Mouse (Mus musculus) MEL (cell line): Measurements from ENCODE around the gene Ankrd28. TPM values are rescaled to one million over a fixed set of nuclear protein-coding genes. Genes with fewer than 3 reads are reported as not detected.

ENCODE experiments used
- DNase-seq: peaks from one replicate; pipeline ENCODE4 v3.0.0; 2011; ENCODE audit warnings: low read depth, low spot score
- H3K27ac ChIP-seq: 2 replicates; pipeline ENCODE4 v1.5.1; 2012; ENCODE audit warnings: low read depth, mild to moderate bottlenecking, control low read depth, low read length, moderate library complexity; ENCODE audit not compliant: control insufficient read depth
- H3K27me3 ChIP-seq, 2 experiments: fragments of 150-350 bp in 1 of 2; sonication (generic) in 1 of 2; 2 replicates each; pipeline ENCODE4 v1.6.1; 2012; ENCODE audit warnings: low read length in 2 of 2, mild to moderate bottlenecking in 2 of 2, improper control_type of control experiment in 1 of 2, moderate library complexity in 1 of 2; ENCODE audit not compliant: insufficient read depth in 2 of 2, control insufficient read depth in 1 of 2
- H3K36me3 ChIP-seq, 2 experiments: 2 replicates each; pipeline ENCODE4 v1.6.1; 2012 to 2014; ENCODE audit warnings: low read length in 2 of 2, improper control_type of control experiment in 1 of 2, inconsistent platforms in 1 of 2, mild to moderate bottlenecking in 1 of 2; ENCODE audit not compliant: insufficient read depth in 2 of 2, control insufficient read depth in 1 of 2
- H3K4me1 ChIP-seq, 2 experiments: fragments of 150-350 bp in 1 of 2; sonication (generic) in 1 of 2; 2 replicates each; pipeline ENCODE4 v1.6.1; 2012; ENCODE audit warnings: low read length in 2 of 2, improper control_type of control experiment in 1 of 2, mild to moderate bottlenecking in 1 of 2; ENCODE audit not compliant: insufficient read depth in 2 of 2, control insufficient read depth in 1 of 2
- H3K4me3 ChIP-seq, 2 experiments: fragments of 150-350 bp in 1 of 2; sonication (generic) in 1 of 2; 2 replicates each; pipeline ENCODE4 v1.5.1; 2012; ENCODE audit warnings: low read depth in 2 of 2, low read length in 2 of 2, mild to moderate bottlenecking in 2 of 2, moderate library complexity in 2 of 2, control low read depth in 1 of 2, improper control_type of control experiment in 1 of 2; ENCODE audit not compliant: control insufficient read depth in 1 of 2, insufficient read depth in 1 of 2
- H3K79me2 ChIP-seq: 2 replicates; pipeline ENCODE4 v1.6.1; 2012; ENCODE audit warnings: mild to moderate bottlenecking, low read length, moderate library complexity; ENCODE audit not compliant: control insufficient read depth, poor library complexity, insufficient read depth
- H3K9ac ChIP-seq: 2 replicates; pipeline ENCODE4 v1.6.1; 2012; ENCODE audit warnings: low read depth, mild to moderate bottlenecking, control low read depth, low read length, moderate library complexity; ENCODE audit not compliant: control insufficient read depth, poor library complexity, severe bottlenecking
- H3K9me3 ChIP-seq: fragments of 150-350 bp; sonication (generic); replicated peaks from 2 replicates; pipeline ENCODE4 v1.6.1; 2012; ENCODE audit warnings: mild to moderate bottlenecking, low read length, improper control_type of control experiment, moderate library complexity; ENCODE audit not compliant: insufficient read depth
- BHLHE40 ChIP-seq: IDR thresholded peaks from 2 replicates; pipeline ENCODE4 v1.6.1; 2012; ENCODE audit warnings: low read depth, mild to moderate bottlenecking, inconsistent platforms, low read length, improper control_type of control experiment, borderline replicate concordance
- CHD1 ChIP-seq: IDR thresholded peaks from 2 replicates; pipeline ENCODE4 v1.6.1; 2012; ENCODE audit warnings: low read depth, mild to moderate bottlenecking, inconsistent platforms, low read length, improper control_type of control experiment
- CHD2 ChIP-seq: IDR thresholded peaks from 2 replicates; pipeline ENCODE4 v1.6.1; 2011; ENCODE audit warnings: low read length, improper control_type of control experiment
- ELF1 ChIP-seq: IDR thresholded peaks from 2 replicates; pipeline ENCODE4 v1.6.1; 2014; ENCODE audit warnings: low read depth, mild to moderate bottlenecking, inconsistent platforms, low read length, improper control_type of control experiment, moderate library complexity
- EP300 ChIP-seq, 2 experiments: IDR thresholded peaks; 2 replicates each; pipeline ENCODE4 v1.6.1; 2011; ENCODE audit warnings: improper control_type of control experiment in 2 of 2, low read length in 2 of 2, low read depth in 1 of 2, mild to moderate bottlenecking in 1 of 2
- ETS1 ChIP-seq: IDR thresholded peaks from 2 replicates; pipeline ENCODE4 v1.6.1; 2012; ENCODE audit warnings: low read depth, mild to moderate bottlenecking, inconsistent platforms, low read length, improper control_type of control experiment, moderate library complexity
- GATA1 ChIP-seq: IDR thresholded peaks from 2 replicates; pipeline ENCODE4 v1.6.1; 2011; ENCODE audit warnings: low read depth, low read length, improper control_type of control experiment
- HCFC1 ChIP-seq: IDR thresholded peaks from 2 replicates; pipeline ENCODE4 v1.6.1; 2012; ENCODE audit warnings: low read depth, mild to moderate bottlenecking, inconsistent platforms, low read length, improper control_type of control experiment, moderate library complexity
- JUND ChIP-seq: IDR thresholded peaks from 2 replicates; pipeline ENCODE4 v1.6.1; 2011; ENCODE audit warnings: low read depth, mild to moderate bottlenecking, improper control_type of control experiment, low read length
- MAFK ChIP-seq: IDR thresholded peaks from 2 replicates; pipeline ENCODE4 v1.6.1; 2011; ENCODE audit warnings: low read depth, mild to moderate bottlenecking, low read length, improper control_type of control experiment, borderline replicate concordance
- MAZ ChIP-seq: IDR thresholded peaks from 2 replicates; pipeline ENCODE4 v1.6.1; 2012; ENCODE audit warnings: low read depth, mild to moderate bottlenecking, inconsistent platforms, low read length, improper control_type of control experiment
- MXI1 ChIP-seq: IDR thresholded peaks from 2 replicates; pipeline ENCODE4 v1.6.1; 2011; ENCODE audit warnings: mild to moderate bottlenecking, low read depth, low read length, improper control_type of control experiment
- NELFE ChIP-seq: IDR thresholded peaks from 2 replicates; pipeline ENCODE4 v1.6.1; 2011; ENCODE audit warnings: low read depth, low read length, improper control_type of control experiment
- POLR2A ChIP-seq, 2 experiments: IDR thresholded peaks; 2 replicates each; pipeline ENCODE4 v1.6.1; 2011 to 2012; ENCODE audit warnings: low read length in 2 of 2, mild to moderate bottlenecking in 2 of 2, control low read depth in 1 of 2, improper control_type of control experiment in 1 of 2, low read depth in 1 of 2, moderate library complexity in 1 of 2; ENCODE audit not compliant: control insufficient read depth in 1 of 2, insufficient read depth in 1 of 2, poor library complexity in 1 of 2
- POLR2AphosphoS2 ChIP-seq: IDR thresholded peaks from 2 replicates; pipeline ENCODE4 v1.6.1; 2011; ENCODE audit warnings: low read length, improper control_type of control experiment
- RCOR1 ChIP-seq: IDR thresholded peaks from 2 replicates; pipeline ENCODE4 v1.6.1; 2012; ENCODE audit warnings: low read depth, mild to moderate bottlenecking, inconsistent platforms, low read length, improper control_type of control experiment
- SIN3A ChIP-seq: IDR thresholded peaks from 2 replicates; pipeline ENCODE4 v1.6.1; 2012; ENCODE audit warnings: low read length, improper control_type of control experiment, inconsistent platforms
- TAL1 ChIP-seq: IDR thresholded peaks from 2 replicates; pipeline ENCODE4 v1.6.1; 2012; ENCODE audit warnings: mild to moderate bottlenecking, inconsistent platforms, low read length, moderate library complexity, mixed read lengths
- TCF12 ChIP-seq: IDR thresholded peaks from 2 replicates; pipeline ENCODE4 v1.6.1; 2014; ENCODE audit warnings: low read depth, mild to moderate bottlenecking, inconsistent platforms, low read length, improper control_type of control experiment, moderate library complexity
- USF1 ChIP-seq: IDR thresholded peaks from 2 replicates; pipeline ENCODE4 v1.6.1; 2014; ENCODE audit warnings: low read depth, mild to moderate bottlenecking, inconsistent platforms, low read length, improper control_type of control experiment, moderate library complexity
- USF2 ChIP-seq, 2 experiments: IDR thresholded peaks; 2 replicates each; pipeline ENCODE4 v1.6.1; 2011 to 2012; ENCODE audit warnings: improper control_type of control experiment in 2 of 2, low read length in 2 of 2, borderline replicate concordance in 1 of 2, inconsistent platforms in 1 of 2, low read depth in 1 of 2, mild to moderate bottlenecking in 1 of 2; ENCODE audit not compliant: insufficient read depth in 1 of 2
- ZC3H11A ChIP-seq: IDR thresholded peaks from 2 replicates; pipeline ENCODE4 v1.6.1; 2012; ENCODE audit warnings: low read depth, mild to moderate bottlenecking, inconsistent platforms, low read length, improper control_type of control experiment
- ZMIZ1 ChIP-seq: IDR thresholded peaks from 2 replicates; pipeline ENCODE4 v1.6.1; 2012; ENCODE audit warnings: low read depth, mild to moderate bottlenecking, inconsistent platforms, low read length, improper control_type of control experiment, moderate library complexity
- ZNF384 ChIP-seq: IDR thresholded peaks from 2 replicates; pipeline ENCODE4 v1.6.1; 2012; ENCODE audit warnings: low read depth, mild to moderate bottlenecking, inconsistent platforms, low read length, improper control_type of control experiment
- polyA plus RNA-seq, 2 experiments: library from polyadenylated mRNA; stranded (reverse) in 1 of 2; unstranded in 1 of 2; fragments of >175 nt in 1 of 2; fragments of >200 nt in 1 of 2; gene quantifications; 2 replicates each; pipeline versions ENCODE4 v1.2.1 to v1.2.4; 2012; ENCODE audit warnings: low replicate concordance in 2 of 2, low read depth in 1 of 2; ENCODE audit not compliant: insufficient read length in 2 of 2, insufficient read depth in 1 of 2, missing spikeins in 1 of 2
- total RNA-seq: library from RNA; depleted of rRNA; stranded (reverse); fragments of 300-350 nt; gene quantifications from 2 replicates; pipeline ENCODE4 v1.2.3, GENCODE M21; 2012

The Ankrd28 gene
- total and polyA plus RNA-seq, 3 experiments: 32.5 to 41.2 (median 38.8) TPM

GRCm38 (mm10) chr14:31773518-31773917 is 56.9 kb downstream of the Ankrd28 start (continued):
- TF ChIP-seq CHD2 (no peak), ZMIZ1 (no peak), BHLHE40 (peak; percentile 50; the same call in 1 of the 2 replicates), EP300 (IDR thresholded peaks at IDR 0.05; ENCODE audit: low read depth in 1 of 2, low read length in 2 of 2) (peak in 1 of 2 experiments; percentile 9; a peak in 1 of 4 replicates)

GRCm38 (mm10) chr14:31772251-31772650 is 58.2 kb downstream of the Ankrd28 start:
- Histone ChIP-seq H3K36me3 (peaks cover 13 to 52% of the 10 kb centered on the region in 2 experiments), H3K27me3 (no peaks in the 10 kb centered on the region), H3K27ac (no peak overlapping the region), H3K4me3 (no peak overlapping the region), H3K9me3 (no peaks in the 10 kb centered on the region)
- TF ChIP-seq POLR2AphosphoS2: 0 out of 2 replicates have a peak, but pooled peaks have one; percentile 26
- no peak for TF ChIP-seq HCFC1
- TF ChIP-seq, all 39 proteins: peak for 1
- Histone ChIP-seq H3K79me2 (peaks cover 24% of the 10 kb centered on the region), H3K9ac (no peak overlapping the region), H3K4me1 (peaks cover 10 to 17% of the 10 kb centered on the region in 2 experiments)
- no peak for DNase-seq

- peaks cover 8 to 13% of the 10 kb centered on the region in 2 experiments for H3K4me1 ChIP-seq
- DNase-seq: no peak
- TF ChIP-seq ZMIZ1 (no peak), ETS1 (peak; percentile 28; the same call in 1 of the 2 replicates)
- TF ChIP-seq, all 39 proteins: peak for 1
- Histone ChIP-seq H3K36me3 (peaks cover 17 to 29% of the 10 kb centered on the region in 2 experiments), H3K79me2 (peaks cover 13% of the 10 kb centered on the region), H3K9me3 (no peaks in the 10 kb centered on the region), H3K9ac (no peak overlapping the region), H3K27ac (no peak overlapping the region), H3K4me3 (no peak overlapping the region), H3K27me3 (no peaks in the 10 kb centered on the region)
Observed at GRCm38 (mm10) chr14:31768531-31768930, 61.9 kb downstream of the Ankrd28 start.

GRCm38 (mm10) chr14:31764083-31764482 is 66.4 kb downstream of the Ankrd28 start:
- Histone ChIP-seq H3K27ac (no peak overlapping the region), H3K9me3 (no peaks in the 10 kb centered on the region), H3K36me3 (peaks cover 31 to 48% of the 10 kb centered on the region in 2 experiments), H3K9ac (no peak overlapping the region), H3K27me3 (no peaks in the 10 kb centered on the region), H3K4me3 (no peak overlapping the region), H3K4me1 (peaks cover 25 to 26% of the 10 kb centered on the region in 2 experiments), H3K79me2 (peaks cover 9% of the 10 kb centered on the region)
- peak; percentile 66 for DNase-seq
- TF ChIP-seq RCOR1 (no peak), ZNF384 (no peak), BHLHE40 (no peak), JUND (no peak), USF2 (IDR thresholded peaks at IDR 0.05; ENCODE audit: borderline replicate concordance in 1 of 2, insufficient read depth in 1 of 2, low read depth in 1 of 2, low read length in 2 of 2) (no peak), POLR2AphosphoS2 (no peak), GATA1 (peak; percentile 51; the same call in 1 of the 2 replicates), ZC3H11A (no peak), MAZ (no peak), ZMIZ1 (no peak), ETS1 (no peak), SIN3A (0 out of 2 replicates have a peak, but pooled peaks have one; percentile 36), POLR2A (IDR thresholded peaks at IDR 0.05; ENCODE audit: control insufficient read depth in 1 of 2, insufficient read depth in 1 of 2, low read depth in 1 of 2, low read length in 2 of 2, poor library complexity in 1 of 2) (no peak), NELFE (0 out of 2 replicates have a peak, but pooled peaks have one; percentile 18), CHD1 (no peak), ELF1 (no peak), MAFK (no peak), TAL1 (peak; percentile 55), TCF12 (no peak), USF1 (no peak), MXI1 (no peak)
